Mouse (Mus musculus) spleen, adult 12 weeks (tissue): ENCODE data around the gene Atf6.

Experiments
- DNase-seq: peaks from one replicate; pipeline ENCODE4 v3.0.0; 2022; ENCODE audit warnings: low spot score

Atf6 gene

DNA sequence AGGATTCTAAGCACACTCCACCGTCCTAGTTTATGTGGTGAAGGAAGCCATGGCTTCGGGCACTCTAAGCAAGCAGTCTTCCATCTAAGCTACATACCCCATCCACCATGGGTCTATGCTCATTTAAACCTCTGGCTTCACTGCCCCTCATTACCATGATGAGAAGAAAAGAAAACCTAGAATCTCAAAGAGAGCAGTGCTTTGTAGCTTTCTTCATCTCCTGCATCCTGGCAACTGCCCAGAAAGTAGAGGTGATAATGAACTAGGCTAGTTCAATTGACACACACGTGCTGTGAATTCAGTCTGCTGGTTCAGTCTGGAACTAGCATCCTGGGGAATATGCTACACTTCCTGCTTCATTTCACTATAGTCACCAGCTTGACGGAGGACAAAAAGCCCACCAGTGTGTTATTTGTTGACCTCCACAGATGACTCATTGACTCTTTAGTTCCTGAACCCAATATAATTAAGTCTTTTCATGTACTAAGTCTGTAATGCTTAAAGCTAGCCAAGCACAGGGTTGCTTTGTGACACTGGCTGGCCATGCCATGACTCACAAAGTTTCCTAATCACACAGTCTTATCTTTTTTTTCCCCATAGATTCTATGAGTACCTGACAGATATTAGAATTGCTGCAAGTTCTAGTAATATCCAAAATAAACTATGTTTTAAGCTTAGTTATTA is 162.5 kb downstream of the Atf6 start:
- no peak for DNase-seq

DNA sequence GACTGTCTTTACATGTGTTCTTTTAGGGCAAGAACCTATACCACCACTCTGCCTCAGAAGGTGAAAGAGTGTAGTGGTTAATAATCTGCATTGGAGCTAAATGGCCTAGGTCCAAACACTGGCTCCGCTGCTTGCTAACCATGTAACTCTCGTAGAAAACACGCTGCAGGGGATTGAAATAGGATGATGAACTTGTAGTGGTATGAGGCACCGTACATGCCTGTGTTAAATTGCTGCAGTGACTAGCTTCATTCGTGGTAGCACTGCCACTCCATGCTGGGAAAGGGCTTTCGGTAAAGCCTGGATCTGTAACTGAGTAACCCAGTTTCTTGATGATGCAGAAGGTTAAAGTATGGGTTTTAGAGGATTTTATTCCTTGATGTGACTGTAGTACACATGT is 163.5 kb downstream of the Atf6 start:
- DNase-seq = no peak

DNA sequence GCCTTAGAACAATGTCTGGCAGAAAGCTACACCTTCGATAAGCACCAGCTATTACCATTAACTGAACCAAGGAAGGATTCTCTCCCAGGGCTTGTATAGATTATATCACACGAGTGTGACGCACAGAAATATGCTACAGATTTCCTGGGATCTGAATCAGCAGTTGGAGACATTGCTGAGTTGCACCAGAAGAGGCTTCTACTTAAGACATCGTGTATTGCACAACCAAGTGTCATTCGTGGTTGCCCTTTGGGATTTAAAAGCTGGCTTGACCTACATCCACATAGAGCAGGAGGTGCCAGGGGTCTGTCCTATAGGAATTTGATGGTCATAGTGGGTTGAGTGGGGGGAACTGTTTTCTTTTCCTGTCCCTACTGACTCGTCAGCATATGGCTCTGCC is 164.6 kb downstream of the Atf6 start:
- no peak for DNase-seq

DNA sequence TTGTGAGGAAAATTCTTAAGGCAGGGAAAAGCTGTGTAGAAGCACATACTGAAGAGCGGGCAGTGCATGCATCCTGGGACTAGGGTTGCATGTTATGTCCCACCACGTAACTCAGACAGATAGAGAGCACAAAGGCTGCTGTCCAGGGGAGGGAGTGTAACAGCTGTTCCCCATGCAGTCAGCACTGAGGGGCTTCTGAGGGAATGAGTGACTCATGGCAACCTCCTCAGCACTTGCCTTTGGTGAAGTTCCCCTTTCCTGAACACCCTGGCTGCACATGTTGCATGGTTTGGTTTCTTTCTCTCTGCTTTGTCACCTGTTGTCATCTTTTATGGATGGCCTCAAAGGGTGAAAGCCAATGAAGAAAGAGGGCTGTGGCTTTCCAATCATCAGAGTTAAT is 165.3 kb downstream of the Atf6 start:
- DNase-seq = no peak

DNA sequence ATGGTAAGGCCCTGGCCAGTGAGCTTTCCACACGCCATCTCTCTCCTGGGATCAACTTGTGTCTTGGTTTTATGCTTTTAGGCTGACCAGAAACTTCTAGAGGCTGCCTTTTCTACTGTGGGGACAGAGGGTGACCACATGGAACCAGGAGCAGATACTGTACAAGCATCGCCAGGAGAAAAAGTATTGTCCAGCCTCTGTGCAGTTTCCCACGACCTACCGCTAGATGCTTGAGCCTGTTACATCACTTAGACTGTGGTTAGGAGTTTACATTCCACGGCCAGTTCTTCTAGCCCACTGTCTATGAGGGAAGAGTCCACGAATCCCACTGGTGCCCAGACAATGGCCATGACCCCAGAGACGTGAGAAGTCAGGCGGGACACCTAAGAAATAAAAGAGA is 166.0 kb downstream of the Atf6 start:
- DNase-seq = no peak

DNA sequence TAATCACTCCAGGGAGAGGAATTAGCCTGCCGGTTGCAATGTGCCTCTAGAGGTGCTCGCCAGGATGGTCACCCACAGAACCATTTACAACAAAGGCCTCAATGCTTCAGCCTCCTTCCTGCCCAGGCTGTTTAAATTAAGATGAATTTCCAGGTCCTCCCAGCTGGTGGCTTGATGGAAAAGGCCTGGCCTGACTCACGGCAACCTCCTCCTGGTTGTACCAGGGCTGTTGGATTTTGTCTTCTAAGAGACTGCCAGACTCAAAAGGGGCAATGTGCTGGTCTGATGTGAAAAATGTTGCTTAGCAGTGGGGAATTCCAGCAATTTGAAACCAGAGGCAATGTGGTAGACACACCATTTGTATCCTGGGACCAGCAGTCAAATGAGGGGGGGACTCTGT is 166.4 kb downstream of the Atf6 start:
- DNase-seq = no peak

DNA sequence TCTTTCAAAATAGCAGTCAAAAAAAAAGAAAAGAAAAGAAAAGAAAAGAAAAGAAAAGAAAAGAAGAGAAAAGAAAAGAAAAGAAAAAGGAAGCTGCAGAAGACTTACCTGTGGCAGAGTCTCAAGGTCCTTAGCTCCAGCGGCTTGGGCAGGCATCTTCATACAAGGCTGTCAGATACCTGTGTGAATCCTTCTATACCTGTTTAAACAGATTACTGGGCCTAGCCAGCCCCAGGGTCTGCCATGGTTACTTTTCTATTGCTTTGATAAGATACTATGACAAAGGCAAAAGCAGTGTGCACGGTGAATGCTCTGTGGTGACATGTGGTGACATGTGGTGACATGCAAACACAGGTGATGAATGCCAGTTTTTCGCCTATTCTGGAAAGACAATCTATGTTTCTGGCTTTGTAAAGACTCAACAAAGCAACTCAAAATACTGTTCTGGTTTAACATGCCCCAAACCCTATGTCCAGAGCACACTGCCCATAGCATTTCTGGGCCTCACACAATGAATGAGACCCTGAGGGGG is 167.0 kb downstream of the Atf6 start:
- DNase-seq = no peak

DNA sequence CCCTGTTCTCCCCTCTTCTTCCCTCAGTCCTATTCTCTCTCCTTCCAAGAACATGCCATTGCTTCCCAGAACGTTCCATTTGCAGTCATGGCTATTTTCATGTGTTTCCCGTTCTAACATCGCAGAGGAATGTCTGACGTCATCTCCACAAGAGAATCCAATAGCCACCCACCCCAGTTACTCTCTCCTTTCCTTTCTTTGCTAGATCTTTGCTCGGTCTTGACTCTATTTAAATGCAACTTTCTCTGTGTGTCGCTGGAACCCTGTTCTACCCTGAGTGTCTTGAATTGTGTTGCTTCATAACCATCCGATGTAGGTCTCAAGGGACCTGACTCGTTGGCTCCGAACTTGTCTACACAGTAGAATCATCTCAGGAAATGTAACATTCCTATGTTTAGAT is 168.0 kb downstream of the Atf6 start:
- DNase-seq = no peak

DNA sequence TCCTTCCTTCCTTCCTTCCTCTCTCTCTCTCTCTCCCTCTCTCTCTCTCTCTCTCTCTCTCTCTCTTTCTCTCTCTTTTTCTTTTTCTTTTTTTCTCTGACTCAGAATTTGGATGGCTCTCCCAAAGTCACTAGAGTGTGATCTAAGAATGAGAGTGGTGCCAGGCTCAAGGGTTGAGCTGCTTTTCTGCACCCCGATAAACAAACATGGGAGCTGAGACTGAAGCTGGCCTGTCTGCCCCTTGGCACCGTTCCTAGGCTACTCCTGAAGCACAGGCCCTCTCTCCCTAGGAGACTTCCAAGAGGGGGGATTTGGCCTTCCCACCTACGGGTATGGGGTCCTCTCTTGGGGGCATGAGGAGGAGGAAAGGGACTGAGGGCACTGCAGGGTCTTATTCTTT is 168.8 kb downstream of the Atf6 start:
- no peak for DNase-seq

DNA sequence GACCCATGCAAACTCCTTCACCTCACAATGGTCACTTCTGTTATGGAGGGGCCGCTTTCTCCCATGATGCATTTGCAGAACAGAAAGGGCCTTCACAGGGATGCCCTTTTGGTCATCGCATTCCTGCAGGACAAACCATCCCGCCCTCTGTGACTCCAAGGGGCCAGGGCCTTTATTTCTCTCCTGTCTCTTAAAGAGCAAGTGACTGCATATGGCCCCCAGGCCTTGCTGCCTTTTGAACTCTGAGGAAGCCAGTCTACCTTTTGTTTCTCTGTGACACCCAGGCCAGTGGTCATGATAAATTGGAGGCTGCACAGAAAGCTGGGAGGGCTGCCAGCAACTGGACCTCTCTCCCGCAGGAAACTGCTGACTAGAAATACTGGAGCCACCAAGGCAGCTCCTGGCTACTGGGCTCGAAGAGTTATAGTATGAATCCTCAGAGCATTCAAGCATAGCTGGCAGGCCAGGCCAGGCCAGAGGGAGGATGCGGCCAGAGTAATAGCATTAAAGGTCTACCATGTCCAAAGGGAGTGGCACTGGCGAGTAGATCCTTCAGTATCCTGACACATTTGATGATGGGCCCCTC is 169.7 kb downstream of the Atf6 start:
- DNase-seq = no peak

DNA sequence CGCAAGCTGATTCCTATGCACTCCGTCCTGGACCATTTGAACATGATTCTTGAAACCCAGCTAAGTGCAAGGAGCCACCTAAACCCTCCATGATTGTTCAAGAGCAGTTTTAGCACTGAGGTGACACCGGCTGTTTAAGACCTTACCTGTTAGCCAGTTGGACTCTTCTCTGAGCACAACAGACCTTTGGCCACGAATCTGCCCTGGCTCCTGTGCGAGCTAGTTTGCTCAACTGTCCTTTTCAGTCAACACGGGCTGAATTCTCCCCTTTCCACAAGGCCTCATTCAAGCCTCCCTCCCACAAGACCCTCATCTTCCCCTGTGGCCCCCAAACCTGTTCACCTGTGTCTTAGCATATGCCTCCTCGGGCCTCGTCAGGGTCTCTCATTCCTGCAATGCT is 170.6 kb downstream of the Atf6 start:
- DNase-seq = no peak

DNA sequence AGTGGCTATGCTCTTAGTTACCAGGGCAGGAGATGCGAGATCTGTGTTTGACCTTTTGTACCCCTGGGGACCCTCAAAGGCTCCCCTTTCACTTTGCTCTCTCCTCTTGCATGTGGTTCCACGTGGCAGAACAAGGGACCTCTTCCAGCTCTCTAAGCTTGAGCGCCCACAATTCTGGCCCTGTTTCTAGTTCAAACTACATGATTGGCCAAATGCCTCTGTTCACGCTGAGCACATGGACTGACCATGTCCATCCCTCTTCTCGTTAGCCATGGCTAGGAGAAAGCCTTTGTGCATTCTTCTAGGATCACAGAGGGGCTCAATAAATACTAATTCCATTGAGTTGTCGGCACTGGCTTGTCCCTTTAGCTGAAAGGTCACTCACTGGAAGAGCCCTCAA is 172.2 kb downstream of the Atf6 start:
- no peak for DNase-seq

DNA sequence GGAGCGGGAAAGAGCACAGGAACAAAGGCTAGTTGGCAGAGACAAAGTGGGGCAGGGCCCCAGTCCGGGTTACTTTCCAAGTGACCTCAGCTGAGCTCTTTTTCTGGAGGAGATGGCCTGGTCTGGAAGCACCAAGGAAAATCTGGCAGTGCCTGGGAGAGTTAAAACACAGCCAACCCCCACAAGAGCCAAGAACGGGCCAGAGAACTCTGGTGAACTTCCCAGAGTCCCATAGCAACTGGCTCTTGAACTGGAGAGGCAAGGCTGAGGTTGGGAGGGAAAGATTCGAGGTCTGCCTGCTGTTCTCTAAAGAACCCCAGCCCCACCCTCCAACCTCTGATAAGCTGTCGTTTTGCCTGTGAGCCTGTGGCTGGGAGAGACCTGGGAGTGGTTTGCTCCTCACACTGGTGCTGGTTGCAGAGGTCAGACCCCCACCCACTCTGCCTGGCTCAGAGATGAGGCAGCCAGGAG is 172.7 kb downstream of the Atf6 start:
- DNase-seq = no peak

DNA sequence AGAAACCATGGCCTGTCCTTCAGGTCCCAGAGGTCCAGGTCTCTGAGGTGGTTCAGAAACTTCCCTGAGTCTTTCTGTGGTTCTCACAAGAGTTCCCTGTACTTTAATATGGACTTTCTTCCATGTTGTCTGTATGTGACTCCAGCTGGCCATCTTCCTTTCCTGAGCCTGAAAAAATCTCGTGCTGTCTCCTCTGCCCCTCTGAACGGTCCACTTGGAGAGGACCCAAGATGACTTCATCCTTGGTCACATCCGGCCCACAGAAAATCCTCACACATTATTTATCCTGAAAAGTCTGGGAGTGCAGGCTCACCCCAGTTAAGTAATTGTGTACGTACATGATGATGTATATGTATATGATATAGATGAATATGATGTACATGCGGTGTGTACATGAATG is 176.3 kb downstream of the Atf6 start:
- DNase-seq = no peak

DNA sequence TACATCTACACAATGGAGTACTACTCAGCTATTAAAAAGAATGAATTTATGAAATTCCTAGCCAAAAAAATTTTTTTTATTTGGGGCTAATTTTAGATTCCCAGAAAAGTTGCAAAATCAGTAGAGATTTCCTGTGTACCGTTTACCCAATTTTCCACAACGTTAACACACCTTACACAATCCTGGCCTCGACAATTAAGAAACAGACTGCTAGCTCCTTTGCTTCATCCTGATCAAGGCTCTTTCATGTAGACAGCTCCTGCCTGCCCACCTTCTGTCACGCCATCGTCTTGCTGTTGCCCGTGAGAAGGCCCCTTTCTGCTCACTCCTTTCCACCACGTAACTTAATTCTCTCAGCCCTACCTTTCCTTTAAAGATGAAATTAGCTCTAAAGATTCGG is 177.8 kb downstream of the Atf6 start:
- no peak for DNase-seq

DNA sequence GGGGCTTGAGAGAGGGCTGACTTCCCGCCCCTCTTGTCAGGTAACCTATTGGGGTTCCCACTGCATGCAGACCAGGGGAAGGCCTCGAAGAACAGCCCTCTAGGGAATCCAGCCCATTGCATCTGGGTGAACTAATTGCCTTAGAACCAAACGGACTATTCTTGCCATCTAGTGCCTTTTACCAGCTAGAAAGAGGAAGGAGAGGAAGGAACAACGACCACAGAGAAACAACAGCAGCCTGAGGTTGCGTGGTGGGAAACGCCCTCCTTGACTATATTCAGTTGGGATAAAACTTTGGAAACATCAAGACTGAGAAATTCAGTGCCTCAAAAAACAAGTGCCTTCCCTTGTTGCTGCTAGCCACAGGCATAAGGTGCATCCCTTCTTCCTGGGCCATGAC is 183.7 kb downstream of the Atf6 start:
- DNase-seq = no peak

DNA sequence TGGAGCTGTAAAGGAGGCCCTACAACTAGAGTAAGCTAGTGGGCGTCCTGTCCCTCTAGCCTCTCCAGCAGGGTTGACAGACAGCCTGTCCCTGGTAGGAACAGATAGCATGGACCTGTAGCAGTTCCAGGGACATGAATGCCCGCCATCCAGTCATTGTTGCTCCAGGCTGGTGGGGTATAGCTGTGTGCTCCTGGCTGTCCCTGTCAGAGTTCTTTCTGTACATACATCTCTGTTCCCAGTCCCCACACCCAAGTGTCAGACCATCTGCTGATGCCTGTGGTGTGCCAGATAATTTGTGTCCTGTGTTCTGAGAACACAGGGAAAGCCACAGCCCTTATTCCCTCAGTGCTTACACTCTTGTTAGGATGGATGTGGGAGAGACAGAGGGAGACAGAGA is 187.9 kb downstream of the Atf6 start:
- DNase-seq = no peak

DNA sequence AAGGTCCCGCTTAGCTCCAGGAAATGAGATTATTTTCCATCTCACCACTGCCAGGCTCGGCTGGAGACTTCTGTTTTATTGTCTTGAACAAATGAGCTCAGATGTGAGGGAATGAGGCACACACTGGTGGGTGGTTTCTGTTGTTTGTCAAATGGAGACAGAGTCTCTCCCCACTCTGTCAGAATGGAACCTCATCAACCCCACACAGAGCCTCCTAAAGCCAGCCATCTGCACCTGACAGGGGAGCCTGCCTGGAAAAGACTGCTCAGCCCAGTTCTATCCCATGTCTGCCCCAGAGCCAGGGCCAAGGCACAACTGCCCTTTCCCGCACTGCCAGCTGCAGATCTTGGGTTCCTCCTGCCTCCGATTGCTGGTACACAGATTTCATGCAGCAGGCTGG is 188.7 kb downstream of the Atf6 start:
- DNase-seq = no peak

DNA sequence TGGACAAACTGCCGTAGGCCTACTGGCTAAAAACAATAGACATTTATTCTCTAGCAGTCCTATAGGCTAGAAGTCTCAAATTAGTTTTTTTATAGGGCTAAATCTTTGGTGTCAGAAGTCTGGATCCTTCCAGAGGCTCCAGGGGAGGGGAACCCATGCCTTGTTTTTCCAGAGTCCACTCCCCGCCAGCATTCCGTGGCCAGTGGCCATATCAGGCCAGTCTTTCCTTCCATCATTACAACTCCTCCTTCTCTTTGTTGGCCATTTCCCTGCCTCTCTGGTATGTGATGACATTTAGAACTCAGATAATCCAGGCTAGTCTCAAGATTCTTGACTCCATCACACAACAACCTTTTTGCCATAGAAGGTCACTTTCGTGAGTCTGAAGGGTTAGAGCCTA is 189.9 kb downstream of the Atf6 start:
- no peak for DNase-seq

DNA sequence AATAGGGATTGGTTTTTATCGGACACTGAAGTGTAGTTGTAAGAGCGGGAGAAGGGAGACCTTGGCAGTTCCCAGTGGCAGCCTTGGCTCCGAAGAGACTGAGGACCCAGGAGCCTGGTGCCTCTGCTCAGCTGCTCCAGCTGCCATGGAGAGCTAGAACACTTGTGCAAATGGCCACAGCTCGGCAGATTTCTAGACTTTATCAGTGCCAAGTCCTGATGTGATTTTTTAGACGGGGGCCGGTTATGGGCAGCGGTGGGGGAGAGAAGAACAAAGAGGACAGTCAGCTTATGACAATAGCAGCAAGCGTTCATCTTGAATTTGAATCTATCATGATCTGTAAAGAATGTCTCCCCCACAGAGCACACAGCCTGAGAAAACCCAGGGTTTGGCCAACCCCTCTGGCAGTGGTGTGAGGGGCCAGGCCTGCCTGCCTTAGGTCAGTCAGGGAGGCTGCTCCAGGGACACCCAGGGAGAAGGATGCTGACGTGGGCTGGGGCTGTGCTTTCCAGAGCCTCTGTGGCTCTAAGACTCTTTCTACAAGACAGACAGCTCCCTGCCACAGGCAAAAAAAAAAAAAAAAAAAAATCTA is 193.3 kb downstream of the Atf6 start:
- no peak for DNase-seq

DNA sequence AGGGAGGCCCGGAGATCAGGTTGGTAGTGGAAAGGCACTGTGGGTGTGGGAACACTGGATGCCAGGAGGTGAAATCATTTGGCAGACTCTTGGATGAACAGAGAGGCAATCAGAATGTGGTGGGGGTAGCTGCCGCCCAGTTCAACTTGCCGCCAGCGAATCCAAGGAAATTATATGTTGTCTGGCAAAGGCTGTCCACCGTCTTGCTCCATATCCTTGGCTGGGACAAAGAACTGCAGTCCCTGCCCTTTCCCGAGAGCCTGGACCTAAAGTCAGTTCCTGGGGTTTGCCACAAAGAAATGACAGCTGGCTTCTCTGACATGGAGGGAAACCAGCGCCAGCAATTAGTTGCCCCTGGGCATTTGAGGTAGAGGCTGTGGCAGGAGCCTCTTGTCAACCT is 202.4 kb downstream of the Atf6 start:
- DNase-seq = no peak

DNA sequence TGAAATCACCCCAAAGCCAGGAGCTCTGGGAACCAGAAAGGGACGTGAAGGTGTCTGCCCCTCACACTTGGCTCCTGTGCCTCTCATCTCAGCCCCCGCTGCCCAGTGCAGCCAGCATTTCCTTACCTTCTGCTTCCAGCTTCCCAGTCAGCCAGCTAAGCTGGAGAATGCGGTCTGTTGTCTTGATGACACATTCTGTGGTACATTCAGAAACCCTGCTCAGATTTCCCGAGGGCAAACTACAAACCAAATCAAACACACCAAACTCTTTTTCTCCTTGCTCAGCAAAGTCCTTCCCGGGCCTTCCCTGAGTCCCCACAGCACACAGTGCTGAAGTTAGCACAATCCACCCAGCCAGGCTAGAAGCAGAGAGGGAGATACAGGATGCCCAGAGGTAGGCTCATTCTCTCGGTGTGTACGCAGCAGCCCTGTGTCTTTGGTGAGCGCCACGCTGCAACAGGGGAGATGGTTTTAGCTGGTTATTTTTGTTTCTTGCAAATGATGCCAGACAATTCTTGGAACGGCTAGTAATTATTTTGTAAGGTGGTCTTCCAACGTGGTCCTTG is 202.9 kb downstream of the Atf6 start:
- DNase-seq = no peak

DNA sequence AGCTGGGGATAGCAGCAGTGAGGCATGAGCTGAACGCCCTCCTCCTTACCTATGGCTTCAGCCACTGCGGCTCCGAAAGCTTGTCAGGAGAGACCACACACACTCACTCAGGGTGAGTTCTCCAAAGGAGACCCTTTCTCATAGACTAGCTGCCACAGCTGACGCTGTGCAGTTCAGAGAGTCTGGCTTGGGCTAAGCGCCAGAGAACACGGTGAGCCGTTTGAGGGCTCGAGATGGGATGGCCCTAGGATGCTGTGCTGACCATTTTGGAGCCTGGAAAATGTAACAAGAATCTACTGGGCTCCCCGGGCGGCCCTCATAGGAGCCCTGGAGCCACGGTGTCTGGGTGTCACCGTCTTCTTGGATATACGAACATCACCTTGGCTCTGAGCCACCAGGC is 208.3 kb downstream of the Atf6 start:
- DNase-seq = no peak
